Mouse (Mus musculus): ENCODE data around the gene Ccdc160. TPM values are rescaled to one million over a fixed set of nuclear protein-coding genes. Genes with fewer than 3 reads are reported as not detected.

Gene Ccdc160
- polyA plus RNA-seq (2011; ENCODE audit: insufficient read depth, insufficient read length, low replicate concordance, missing spikeins): not detected in 2 replicates

GRCm38 (mm10) chrX:52790980-52791593 is at the start of gene Ccdc160:
Gene Ccdc160, plus strand, starts transcription at chrX:52791200.
- TF ChIP-seq CTCF (IDR thresholded peaks at IDR 0.05; ENCODE audit: control insufficient read depth, insufficient read depth, low read length) (no peak), POLR2A (IDR thresholded peaks at IDR 0.05; ENCODE audit: borderline replicate concordance, control insufficient read depth, low read depth, low read length) (no peak)
- no peak within 1 kb of the TSS for H3K4me3 ChIP-seq (replicated peaks; ENCODE audit: control insufficient read depth, low read depth, low read length)
- whole genome bisulfite sequencing: 26% methylated on average over 26 of the region's 26 CpGs
- no peak within 1 kb of the TSS for H3K27ac ChIP-seq (ENCODE audit: control insufficient read depth, insufficient read depth, low read depth, low read length, poor library complexity)
- no peaks in the 10 kb centered on the region for H3K4me1 ChIP-seq (ENCODE audit: control insufficient read depth, insufficient read depth, low read length)

- WGBS: 11% methylated on average over 15 of the region's 15 CpGs
- Histone ChIP-seq H3K4me1 (ENCODE audit: control insufficient read depth, insufficient read depth, low read length) (no peaks in the 10 kb centered on the region; the same call in 1 of the 2 replicates), H3K4me3 (replicated peaks; ENCODE audit: control insufficient read depth, low read depth, low read length) (peak overlapping the region; percentile 64), H3K27ac (ENCODE audit: control insufficient read depth, insufficient read depth, low read depth, low read length, poor library complexity) (no peak overlapping the region; the same call in 1 of the 2 replicates)
- TF ChIP-seq CTCF (IDR thresholded peaks at IDR 0.05; ENCODE audit: control insufficient read depth, insufficient read depth, low read length): no peak
Measured at GRCm38 (mm10) chrX:52743781-52744180, 47.2 kb upstream of the Ccdc160 start.

- peak overlapping the region; percentile 64 for H3K4me3 ChIP-seq (replicated peaks; ENCODE audit: control insufficient read depth, low read depth, low read length)
Measured at GRCm38 (mm10) chrX:52744201-52745051, 46.6 kb upstream of the Ccdc160 start.

GRCm38 (mm10) chrX:52745462-52745861 is 45.5 kb upstream of the Ccdc160 start:
- Histone ChIP-seq H3K4me3 (replicated peaks; ENCODE audit: control insufficient read depth, low read depth, low read length) (peak overlapping the region; percentile 24), H3K4me1 (ENCODE audit: control insufficient read depth, insufficient read depth, low read length) (no peaks in the 10 kb centered on the region; the same call in 1 of the 2 replicates), H3K27ac (ENCODE audit: control insufficient read depth, insufficient read depth, low read depth, low read length, poor library complexity) (no peak overlapping the region)
- TF ChIP-seq CTCF (IDR thresholded peaks at IDR 0.05; ENCODE audit: control insufficient read depth, insufficient read depth, low read length) (no peak), POLR2A (IDR thresholded peaks at IDR 0.05; ENCODE audit: borderline replicate concordance, control insufficient read depth, low read depth, low read length) (no peak)
- WGBS: 7% methylated on average over 8 of the region's 8 CpGs

More at GRCm38 (mm10) chrX:52744201-52745051, 46.6 kb upstream of the Ccdc160 start:
- no peaks in the 10 kb centered on the region; the same call in 1 of the 2 replicates for H3K4me1 ChIP-seq (ENCODE audit: control insufficient read depth, insufficient read depth, low read length)
- no peak overlapping the region; the same call in 1 of the 2 replicates for H3K27ac ChIP-seq (ENCODE audit: control insufficient read depth, insufficient read depth, low read depth, low read length, poor library complexity)
- TF ChIP-seq CTCF (IDR thresholded peaks at IDR 0.05; ENCODE audit: control insufficient read depth, insufficient read depth, low read length): no peak
- no peak for TF ChIP-seq POLR2A (IDR thresholded peaks at IDR 0.05; ENCODE audit: borderline replicate concordance, control insufficient read depth, low read depth, low read length)
- WGBS: 15% methylated on average over 45 of the region's 50 CpGs

GRCm38 (mm10) chrX:52745917-52746316 is 45.1 kb upstream of the Ccdc160 start:
- Histone ChIP-seq H3K27ac (ENCODE audit: control insufficient read depth, insufficient read depth, low read depth, low read length, poor library complexity) (no peak overlapping the region), H3K4me3 (replicated peaks; ENCODE audit: control insufficient read depth, low read depth, low read length) (no peak overlapping the region), H3K4me1 (ENCODE audit: control insufficient read depth, insufficient read depth, low read length) (no peaks in the 10 kb centered on the region; the same call in 1 of the 2 replicates)
- WGBS: 15% methylated on average over 10 of the region's 10 CpGs
- no peak for TF ChIP-seq CTCF (IDR thresholded peaks at IDR 0.05; ENCODE audit: control insufficient read depth, insufficient read depth, low read length)
- TF ChIP-seq POLR2A (IDR thresholded peaks at IDR 0.05; ENCODE audit: borderline replicate concordance, control insufficient read depth, low read depth, low read length): no peak

GRCm38 (mm10) chrX:52746849-52747248 is 44.2 kb upstream of the Ccdc160 start:
- WGBS: 68% methylated on average over 1 of the region's 1 CpGs
- H3K4me1 ChIP-seq (ENCODE audit: control insufficient read depth, insufficient read depth, low read length): no peaks in the 10 kb centered on the region; the same call in 1 of the 2 replicates
- no peak overlapping the region for H3K27ac ChIP-seq (ENCODE audit: control insufficient read depth, insufficient read depth, low read depth, low read length, poor library complexity)
- TF ChIP-seq CTCF (IDR thresholded peaks at IDR 0.05; ENCODE audit: control insufficient read depth, insufficient read depth, low read length) (no peak), POLR2A (IDR thresholded peaks at IDR 0.05; ENCODE audit: borderline replicate concordance, control insufficient read depth, low read depth, low read length) (no peak)
- no peak overlapping the region for H3K4me3 ChIP-seq (replicated peaks; ENCODE audit: control insufficient read depth, low read depth, low read length)

DNA sequence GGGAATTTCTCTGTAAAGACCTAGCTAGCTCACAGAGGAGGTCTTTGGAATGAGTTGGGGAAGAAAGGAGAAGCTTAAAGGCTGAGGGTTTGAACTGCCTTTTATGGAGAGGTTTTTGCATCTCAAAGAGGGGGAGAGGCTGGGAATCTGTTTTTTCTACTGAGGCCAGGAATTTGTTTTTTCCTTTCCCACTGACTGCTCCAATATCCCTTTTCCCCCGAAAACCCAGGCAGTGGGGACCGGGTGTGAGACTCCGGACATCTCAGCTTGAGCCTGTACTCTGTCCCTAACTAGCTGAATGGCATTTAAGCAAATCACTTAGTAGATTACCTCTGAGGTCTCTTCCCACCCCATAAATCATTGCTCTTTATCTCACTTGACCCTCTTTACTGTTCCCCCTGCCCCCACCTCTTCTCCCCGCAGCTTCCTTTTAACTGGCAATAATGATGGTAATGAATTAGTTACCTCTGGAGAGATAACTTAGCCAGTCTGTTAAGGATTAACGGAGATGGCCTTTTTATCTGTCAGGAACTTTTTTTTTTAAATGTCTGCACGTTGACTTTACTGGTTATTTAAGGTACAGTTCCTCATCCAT is 37.4 kb upstream of the Ccdc160 start:
- 69% methylated on average over 6 of the region's 6 CpGs for WGBS
- no peaks in the 10 kb centered on the region for H3K4me1 ChIP-seq (ENCODE audit: control insufficient read depth, insufficient read depth, low read length)
- no peak for TF ChIP-seq POLR2A (IDR thresholded peaks at IDR 0.05; ENCODE audit: borderline replicate concordance, control insufficient read depth, low read depth, low read length)
- no peak for TF ChIP-seq CTCF (IDR thresholded peaks at IDR 0.05; ENCODE audit: control insufficient read depth, insufficient read depth, low read length)
- H3K4me3 ChIP-seq (replicated peaks; ENCODE audit: control insufficient read depth, low read depth, low read length): no peak overlapping the region
- no peak overlapping the region for H3K27ac ChIP-seq (ENCODE audit: control insufficient read depth, insufficient read depth, low read depth, low read length, poor library complexity)

GRCm38 (mm10) chrX:52757164-52757563 is 33.8 kb upstream of the Ccdc160 start:
- Histone ChIP-seq H3K4me3 (replicated peaks; ENCODE audit: control insufficient read depth, low read depth, low read length) (no peak overlapping the region), H3K27ac (ENCODE audit: control insufficient read depth, insufficient read depth, low read depth, low read length, poor library complexity) (no peak overlapping the region), H3K4me1 (ENCODE audit: control insufficient read depth, insufficient read depth, low read length) (no peaks in the 10 kb centered on the region)
- 40% methylated on average over 3 of the region's 3 CpGs for WGBS
- TF ChIP-seq POLR2A (IDR thresholded peaks at IDR 0.05; ENCODE audit: borderline replicate concordance, control insufficient read depth, low read depth, low read length) (no peak), CTCF (IDR thresholded peaks at IDR 0.05; ENCODE audit: control insufficient read depth, insufficient read depth, low read length) (no peak)
